Mouse (Mus musculus) ES-Bruce4 (cell line): Measurements from ENCODE around the gene Bub1b.
A peak's percentile ranks its signal among the peaks of the same experiment; 100 is the strongest.

Source experiments
- CTCF ChIP-seq: IDR thresholded peaks from one replicate; pipeline ENCODE4 v1.8.1; 2011; ENCODE audit warnings: low read depth, low read length
- EP300 ChIP-seq: IDR thresholded peaks from 2 replicates; pipeline ENCODE4 v1.6.1; 2011; ENCODE audit warnings: low read depth, low read length; ENCODE audit not compliant: insufficient read depth
- POLR2A ChIP-seq: IDR thresholded peaks from one replicate; pipeline ENCODE4 v1.8.1; 2011; ENCODE audit warnings: low read length; ENCODE audit not compliant: insufficient read depth

DNA sequence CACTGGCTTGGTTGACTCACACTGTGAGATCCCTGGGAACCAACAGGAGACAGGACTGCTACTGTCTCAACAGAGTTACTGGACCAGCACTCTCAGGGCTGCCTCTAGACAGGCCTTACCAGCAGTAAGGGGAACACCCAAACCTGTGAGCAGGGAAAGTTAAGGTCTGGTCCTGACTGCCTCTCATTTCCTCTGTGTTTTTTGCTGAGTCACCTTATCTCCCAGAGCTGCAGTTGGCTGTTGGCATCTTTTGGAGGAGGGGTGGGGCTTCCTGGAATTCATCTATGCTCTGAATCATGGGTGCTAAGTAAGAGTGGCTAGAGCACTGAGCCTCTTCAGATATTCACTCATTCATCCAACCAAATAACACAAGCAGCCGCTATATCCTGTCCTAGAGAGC lies 61.1 kb downstream of the Bub1b start:
- TF ChIP-seq CTCF (no peak), POLR2A (no peak), EP300 (0 out of 2 replicates have a peak, but pooled peaks have one; percentile 17)
